Mouse (Mus musculus): ENCODE results near the gene Itpr1.

GRCm38 (mm10) chr6:108562971-108563370 lies 350.1 kb downstream of the Itpr1 start:
- TF ChIP-seq CTCF (IDR thresholded peaks at IDR 0.05; ENCODE audit: insufficient read depth, low read depth, low read length) (no peak), POLR2A (IDR thresholded peaks at IDR 0.05; ENCODE audit: insufficient read depth, low read depth, low read length) (no peak)

All from olfactory bulb, adult 2 months (tissue).